Mouse (Mus musculus): ENCODE measurements around the gene Btbd35f30.
"Not testable (repeated sequence)": the region's sequence is repeated elsewhere in the genome, so short reads cannot be mapped to it uniquely, and the experiment has no call there.

Btbd35f30 gene

DNA sequence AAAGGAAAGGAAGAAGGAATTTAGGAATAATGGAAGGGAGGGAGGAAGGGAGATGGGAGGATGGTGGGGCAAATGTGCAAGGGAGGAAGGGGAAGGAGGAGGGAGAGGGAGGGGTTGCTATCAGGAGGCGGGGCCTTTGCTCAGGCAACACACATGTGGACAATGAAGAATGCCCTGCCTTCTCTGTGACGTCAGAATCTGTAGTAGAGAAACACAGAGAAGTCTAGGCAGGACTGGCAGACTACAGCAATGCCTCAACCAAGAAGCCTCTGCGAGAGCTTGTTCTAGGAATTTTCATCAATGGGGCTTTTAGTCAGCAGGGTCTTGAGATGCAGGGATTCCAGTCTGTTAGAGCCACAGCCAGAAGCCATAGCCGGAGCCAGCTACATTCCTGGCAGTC is at the start of gene Btbd35f30:
Gene Btbd35f30, plus strand, starts transcription at position 301 of the 400 bp plus-strand sequence.
- not testable (repeated sequence) for DNase-seq

DNA sequence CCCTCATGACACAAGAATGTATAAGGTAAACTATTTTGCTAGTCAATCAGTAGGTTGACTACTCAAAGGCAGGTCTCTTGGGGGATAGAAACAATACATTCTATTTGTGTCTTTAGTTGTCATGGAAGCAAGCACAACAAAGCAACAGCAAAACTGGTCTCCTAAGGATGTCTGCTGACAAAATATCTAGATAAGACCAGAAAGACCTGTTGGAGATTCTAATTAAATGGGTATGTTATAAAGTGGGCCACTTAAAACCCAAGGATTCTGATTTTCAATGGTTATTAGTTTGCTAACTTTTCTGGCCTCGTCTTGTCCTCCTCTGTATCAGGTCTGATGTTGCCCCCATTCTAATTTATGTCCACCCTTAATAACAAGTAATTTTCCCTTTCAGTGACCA is 47.0 kb downstream of the Btbd35f30 start, which contains the start of gene Gm21789:
Gene Gm21789, plus strand, starts transcription at position 301 of the 400 bp plus-strand sequence.
- not testable (repeated sequence) for DNase-seq
